Mouse (Mus musculus) forebrain, embryonic 14.5 days (tissue): ENCODE measurements around the gene Elovl7. TPM values are rescaled to one million over a fixed set of nuclear protein-coding genes. Genes with fewer than 3 reads are reported as not detected.

Experiments used
- ATAC-seq: fragments of 200-750 bp; cut with Nextera tagmentation; 2 replicates; pipeline ENCODE4 v1.8.0; 2017; ENCODE audit warnings: mild to moderate bottlenecking, moderate library complexity
- DNase-seq: peaks from one replicate; pipeline ENCODE4 v3.0.0-alpha.2; 2015; ENCODE audit warnings: low spot score
- H3K27ac ChIP-seq: fragments of 300-500 bp; sonication (generic); 2 replicates; pipeline ENCODE4 v1.5.1; 2014; ENCODE audit warnings: low read depth, mild to moderate bottlenecking, control low read depth, low read length, moderate library complexity
- H3K27me3 ChIP-seq: fragments of 300-500 bp; sonication (generic); replicated peaks from 2 replicates; pipeline ENCODE4 v1.6.1; 2014; ENCODE audit warnings: low read length, control low read depth, mixed read lengths; ENCODE audit not compliant: control insufficient read depth, insufficient read depth
- H3K36me3 ChIP-seq: fragments of 300-500 bp; sonication (generic); 2 replicates; pipeline ENCODE4 v1.6.1; 2014; ENCODE audit warnings: low read length, control low read depth; ENCODE audit not compliant: control insufficient read depth, insufficient read depth
- H3K4me1 ChIP-seq: fragments of 300-500 bp; sonication (generic); 2 replicates; pipeline ENCODE4 v1.6.1; 2014; ENCODE audit warnings: antibody characterized with exemption, low read length, control low read depth; ENCODE audit not compliant: control insufficient read depth, insufficient read depth
- H3K4me2 ChIP-seq: fragments of 300-500 bp; sonication (generic); 2 replicates; pipeline ENCODE4 v1.6.1; 2014; ENCODE audit warnings: mild to moderate bottlenecking, control low read depth, low read length
- H3K4me3 ChIP-seq: fragments of 300-500 bp; sonication (generic); 2 replicates; pipeline ENCODE4 v1.5.1; 2014; ENCODE audit warnings: low read depth, low read length, control low read depth
- H3K9ac ChIP-seq: fragments of 300-500 bp; sonication (generic); 2 replicates; pipeline ENCODE4 v1.6.1; 2014; ENCODE audit warnings: mild to moderate bottlenecking, low read length, control low read depth, moderate library complexity
- H3K9me3 ChIP-seq: fragments of 300-500 bp; sonication (generic); replicated peaks from 2 replicates; pipeline ENCODE4 v1.6.1; 2016; ENCODE audit warnings: low read length, control low read depth, mixed read lengths; ENCODE audit not compliant: control insufficient read depth
- WGBS: fragments of 180-500 bp; shearing (Covaris S2); extraction: QIAGEN DNeasy Blood & Tissue Kit; methylation state at CpG from one replicate; pipeline ENCODE4 v1.1.7; 2014; 5-methylcytosine and 5-hydroxymethylcytosine counted together
- polyA plus RNA-seq: library from polyadenylated mRNA; unstranded; fragments of >200 nt; fragmentation: Nextera tagmentation; extraction: Ambion mirVana; gene quantifications from 2 replicates; pipeline ENCODE4 v1.2.1, GENCODE M21; 2014

Gene Elovl7
- polyA plus RNA-seq, 1 experiment from 2014 or later, result 1.3 TPM

DNA sequence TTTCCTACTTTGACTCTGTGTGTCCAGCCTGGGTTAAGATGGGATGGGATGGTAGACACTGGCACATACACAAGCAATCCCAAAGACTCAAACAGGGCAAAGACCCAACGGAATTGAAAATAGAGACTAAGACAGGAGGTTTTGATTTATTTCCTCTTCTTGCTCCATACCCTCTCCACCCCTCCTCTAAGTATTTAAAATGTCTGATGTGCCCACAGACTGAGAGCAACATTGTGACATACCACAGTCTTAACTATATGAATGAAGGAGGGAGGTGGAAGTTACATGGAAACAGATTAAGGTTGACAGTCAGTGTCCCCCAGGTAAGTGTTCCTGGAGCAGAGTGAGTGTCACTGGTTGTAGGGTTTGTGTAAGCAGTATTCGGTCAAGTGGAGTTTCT lies 70.1 kb downstream of the Elovl7 start:
- Histone ChIP-seq H3K9me3 (no peaks in the 10 kb centered on the region), H3K4me3 (no peak overlapping the region), H3K27me3 (no peaks in the 10 kb centered on the region), H3K36me3 (no peaks in the 10 kb centered on the region), H3K4me1 (no peaks in the 10 kb centered on the region), H3K27ac (no peak overlapping the region), H3K9ac (no peak overlapping the region), H3K4me2 (no peak overlapping the region)
- no peak for DNase-seq
- no peak for ATAC-seq
- 91% methylated on average over 2 of the region's 2 CpGs for WGBS

DNA sequence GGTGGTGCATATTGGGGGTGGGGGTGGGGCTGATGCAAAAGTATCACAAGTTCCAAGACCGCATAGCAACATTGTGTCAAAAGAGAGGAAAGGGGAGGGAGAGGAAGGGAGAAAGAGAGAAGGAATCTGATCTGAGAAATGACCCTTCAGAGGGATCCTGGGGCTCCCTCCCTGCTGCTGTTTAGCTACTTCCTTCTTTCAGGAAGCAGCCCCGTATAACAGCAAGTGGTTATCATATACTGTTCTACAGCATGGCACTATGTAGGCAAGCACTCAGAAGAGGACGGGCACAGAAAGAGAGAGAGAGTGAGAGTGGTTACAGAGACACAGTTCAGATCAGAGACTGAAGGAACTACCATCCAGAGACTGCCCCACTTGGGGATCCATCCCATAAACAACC lies 73.7 kb downstream of the Elovl7 start:
- no peak for DNase-seq
- no peak for ATAC-seq
- H3K9me3 ChIP-seq, result no peaks in the 10 kb centered on the region
- H3K4me3 ChIP-seq, result no peak overlapping the region
- WGBS, result 78% methylated on average over 3 of the region's 3 CpGs
- H3K27ac ChIP-seq, result no peak overlapping the region
- no peak overlapping the region for H3K4me2 ChIP-seq
- H3K4me1 ChIP-seq, result no peaks in the 10 kb centered on the region
- no peak overlapping the region for H3K9ac ChIP-seq
- H3K36me3 ChIP-seq, result no peaks in the 10 kb centered on the region
- H3K27me3 ChIP-seq, result no peaks in the 10 kb centered on the region

DNA sequence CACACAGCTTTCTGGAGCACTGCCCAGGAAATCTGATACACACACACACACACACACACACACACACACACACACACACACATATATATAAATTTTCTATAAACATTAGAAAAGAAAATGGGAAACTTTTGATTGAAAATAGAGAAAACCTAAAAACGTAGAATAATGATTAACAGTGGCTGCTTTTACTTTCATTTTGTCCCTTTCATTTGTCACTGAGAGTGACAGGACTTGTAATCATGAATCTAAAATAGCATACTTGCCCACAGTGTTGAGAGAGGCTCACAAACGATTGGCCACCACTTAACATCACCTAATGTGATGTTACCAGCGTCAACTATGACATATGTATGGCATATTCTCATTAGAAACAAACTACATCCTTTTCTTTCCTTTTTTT lies 75.2 kb downstream of the Elovl7 start:
- H3K27me3 ChIP-seq, result no peaks in the 10 kb centered on the region
- 77% methylated on average over 3 of the region's 3 CpGs for WGBS
- H3K36me3 ChIP-seq, result no peaks in the 10 kb centered on the region
- DNase-seq, result no peak
- H3K27ac ChIP-seq, result no peak overlapping the region
- no peak for ATAC-seq
- H3K4me3 ChIP-seq, result no peak overlapping the region
- H3K4me1 ChIP-seq, result no peaks in the 10 kb centered on the region
- no peak overlapping the region for H3K4me2 ChIP-seq
- H3K9me3 ChIP-seq, result no peaks in the 10 kb centered on the region
- H3K9ac ChIP-seq, result no peak overlapping the region

DNA sequence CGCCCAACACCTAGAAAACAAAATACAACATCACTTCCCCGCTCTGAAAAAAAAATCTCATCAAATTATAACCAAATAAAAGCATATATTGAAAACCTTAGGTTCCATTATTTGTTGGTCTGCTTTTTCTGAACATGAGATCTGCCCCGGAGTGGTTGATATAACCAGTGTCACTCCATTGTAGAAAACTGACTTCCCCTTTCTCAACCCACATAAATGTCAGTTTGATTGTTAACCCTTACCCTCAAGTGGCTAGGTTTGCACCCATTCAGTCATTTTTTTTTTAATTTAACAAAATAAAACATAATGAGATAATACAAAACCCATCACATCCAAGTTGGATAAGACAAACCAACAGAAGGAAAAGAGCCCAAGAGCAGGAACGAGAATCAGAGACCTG lies 76.1 kb downstream of the Elovl7 start:
- Histone ChIP-seq H3K36me3 (no peaks in the 10 kb centered on the region), H3K4me2 (no peak overlapping the region), H3K4me1 (no peaks in the 10 kb centered on the region), H3K27ac (no peak overlapping the region), H3K9me3 (no peaks in the 10 kb centered on the region), H3K4me3 (no peak overlapping the region), H3K27me3 (no peaks in the 10 kb centered on the region), H3K9ac (no peak overlapping the region)
- ATAC-seq (no peak), DNase-seq (no peak)
- WGBS, result 92% methylated on average over 4 of the region's 4 CpGs

DNA sequence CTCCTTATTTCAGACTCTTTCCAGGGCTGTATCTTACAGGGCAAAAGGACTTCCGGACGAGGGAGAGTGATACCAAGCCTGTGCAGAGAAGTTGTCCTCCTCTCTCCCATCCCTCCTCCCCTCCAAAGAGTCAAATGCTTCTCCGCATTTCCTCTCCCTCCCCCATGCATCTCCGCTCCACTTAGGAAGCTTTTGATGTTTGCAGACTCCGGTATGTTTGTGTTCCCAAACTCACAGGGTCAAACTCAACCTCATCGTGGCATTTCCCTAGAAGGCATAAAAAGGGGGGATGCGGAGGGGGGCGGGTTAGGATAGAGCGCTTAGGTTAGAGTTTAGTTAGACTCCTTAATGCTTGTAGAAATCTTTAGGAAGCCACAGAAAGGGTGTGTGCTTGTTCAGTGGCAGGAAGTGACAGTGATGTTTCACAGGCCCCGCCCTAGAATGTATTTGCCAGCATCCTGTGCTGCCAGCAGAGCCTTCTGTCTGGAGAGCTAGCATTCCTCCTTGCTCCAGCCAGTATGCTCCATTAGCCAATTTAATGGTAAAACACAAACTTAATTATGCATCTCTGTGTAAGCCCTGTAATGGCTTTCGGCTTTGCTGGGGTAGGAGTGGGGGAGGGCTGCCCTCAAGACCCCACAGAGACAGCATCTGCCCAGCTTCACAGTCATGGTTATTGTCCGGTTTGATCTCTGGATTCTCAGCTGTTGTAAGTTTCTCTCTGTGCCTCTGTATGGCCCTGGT lies 83.3 kb downstream of the Elovl7 start:
- peak overlapping the region; percentile 38 for H3K4me2 ChIP-seq
- ATAC-seq (peak; percentile 83), DNase-seq (peak; percentile 70)
- no peak overlapping the region for H3K4me3 ChIP-seq
- peaks cover 3% of the 10 kb centered on the region; the same call in 1 of the 2 replicates for H3K4me1 ChIP-seq
- peak overlapping the region; percentile 18; the same call in 1 of the 2 replicates for H3K9ac ChIP-seq
- H3K36me3 ChIP-seq, result no peaks in the 10 kb centered on the region
- peak overlapping the region; percentile 57; the same call in 1 of the 2 replicates for H3K27ac ChIP-seq
- no peaks in the 10 kb centered on the region for H3K9me3 ChIP-seq
- 33% methylated on average over 12 of the region's 12 CpGs for WGBS
- H3K27me3 ChIP-seq, result no peaks in the 10 kb centered on the region

DNA sequence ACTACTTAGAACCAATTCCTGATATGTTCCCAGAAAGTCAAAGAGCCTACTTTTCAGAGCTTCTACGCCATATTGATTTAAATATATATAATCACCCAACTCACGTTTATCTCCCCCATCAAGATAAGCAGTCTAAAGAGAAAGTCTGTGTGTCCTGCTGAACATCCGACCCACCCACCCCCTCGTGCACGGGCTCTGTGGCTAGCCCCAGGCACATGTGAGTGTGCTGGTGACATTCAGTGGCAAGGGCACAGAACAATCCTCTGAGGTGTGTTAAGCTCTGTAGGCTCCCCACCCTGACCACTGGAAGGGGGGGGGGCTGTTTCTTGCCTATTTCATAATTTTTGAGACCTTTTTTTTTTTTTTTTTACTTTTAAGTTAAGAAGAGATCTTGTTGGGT lies 84.0 kb downstream of the Elovl7 start:
- no peaks in the 10 kb centered on the region for H3K36me3 ChIP-seq
- H3K27ac ChIP-seq, result no peak overlapping the region; the same call in 1 of the 2 replicates
- no peaks in the 10 kb centered on the region for H3K9me3 ChIP-seq
- H3K27me3 ChIP-seq, result no peaks in the 10 kb centered on the region
- 83% methylated on average over 5 of the region's 5 CpGs for WGBS
- no peak overlapping the region for H3K4me2 ChIP-seq
- H3K9ac ChIP-seq, result no peak overlapping the region
- H3K4me3 ChIP-seq, result no peak overlapping the region
- DNase-seq (no peak), ATAC-seq (no peak)
- peaks cover 3% of the 10 kb centered on the region; the same call in 1 of the 2 replicates for H3K4me1 ChIP-seq

DNA sequence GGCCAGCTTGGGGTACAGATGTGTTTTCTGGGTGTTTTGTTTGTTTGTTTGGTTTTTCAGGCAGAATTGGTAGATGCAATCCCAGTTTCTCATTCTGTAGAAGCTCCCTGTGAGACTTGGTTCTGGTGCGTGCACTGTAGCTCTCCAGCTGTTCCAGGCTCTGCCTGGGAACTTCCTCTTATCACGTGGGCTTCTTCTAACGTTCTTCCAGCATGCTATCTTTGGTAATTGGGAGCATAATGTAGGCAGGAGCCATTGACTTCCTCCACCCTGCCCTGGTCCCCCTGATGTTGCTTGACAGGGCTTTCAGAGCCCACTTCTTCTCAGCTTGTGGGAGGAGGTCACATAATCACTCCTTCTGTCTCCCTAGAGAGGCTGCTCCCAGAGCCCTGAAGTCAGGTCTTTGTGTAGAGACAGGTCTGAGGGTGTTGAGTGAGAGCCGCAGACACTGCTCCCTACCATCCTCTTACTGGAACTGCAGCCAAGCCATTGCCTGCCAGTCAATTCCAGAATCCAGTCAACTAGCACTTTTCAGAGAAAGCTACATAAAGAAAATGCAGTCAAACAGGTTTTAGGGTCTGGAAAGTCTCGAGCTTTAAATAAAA lies 86.2 kb downstream of the Elovl7 start:
- peaks cover 3% of the 10 kb centered on the region; the same call in 1 of the 2 replicates for H3K4me1 ChIP-seq
- ATAC-seq, result no peak
- H3K36me3 ChIP-seq, result no peaks in the 10 kb centered on the region
- 28% methylated on average over 5 of the region's 5 CpGs for WGBS
- no peak overlapping the region for H3K4me2 ChIP-seq
- no peak overlapping the region for H3K4me3 ChIP-seq
- no peak overlapping the region for H3K9ac ChIP-seq
- no peaks in the 10 kb centered on the region for H3K27me3 ChIP-seq
- no peaks in the 10 kb centered on the region for H3K9me3 ChIP-seq
- peak; percentile 35 for DNase-seq
- H3K27ac ChIP-seq, result no peak overlapping the region

DNA sequence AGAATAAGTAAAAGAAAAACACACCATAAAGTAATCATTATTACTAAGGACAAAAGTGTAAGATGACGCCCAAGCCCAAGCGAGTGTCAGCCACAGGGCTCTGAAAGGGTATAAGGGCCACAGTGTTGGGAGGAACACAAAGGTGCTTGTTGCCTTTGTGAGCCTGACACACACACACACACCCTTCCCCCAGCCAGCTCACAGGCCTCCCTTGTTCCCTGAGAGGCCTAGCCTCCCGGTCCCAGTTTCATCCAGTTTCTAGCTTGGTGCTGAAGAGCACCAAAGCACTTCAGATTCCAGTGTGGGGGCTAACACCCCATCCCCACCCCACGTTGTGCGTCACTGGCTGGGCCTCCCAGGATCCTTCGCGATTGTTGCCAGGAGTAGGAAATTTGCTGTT lies 87.2 kb downstream of the Elovl7 start:
- no peak overlapping the region for H3K4me3 ChIP-seq
- H3K4me2 ChIP-seq, result no peak overlapping the region
- no peaks in the 10 kb centered on the region for H3K36me3 ChIP-seq
- DNase-seq (peak; percentile 27), ATAC-seq (peak; percentile 58)
- no peaks in the 10 kb centered on the region for H3K27me3 ChIP-seq
- H3K27ac ChIP-seq, result no peak overlapping the region
- no peaks in the 10 kb centered on the region for H3K9me3 ChIP-seq
- WGBS, result 23% methylated on average over 7 of the region's 7 CpGs
- H3K9ac ChIP-seq, result no peak overlapping the region
- H3K4me1 ChIP-seq, result peaks cover 3% of the 10 kb centered on the region; the same call in 1 of the 2 replicates
